Mouse (Mus musculus) embryonic fibroblast, embryonic 13.5 days (primary cell): ENCODE measurements around the gene F11r. TPM values are rescaled to one million over a fixed set of nuclear protein-coding genes. Genes with fewer than 3 reads are reported as not detected.
A peak's percentile ranks its signal among the peaks of the same experiment; 100 is the strongest.

ENCODE experiments used
- H3K27ac ChIP-seq: 2 replicates; pipeline ENCODE4 v1.5.1; 2012; ENCODE audit warnings: low read length, control low read depth, inconsistent platforms; ENCODE audit not compliant: insufficient read depth
- H3K4me1 ChIP-seq: 2 replicates; pipeline ENCODE4 v1.6.1; 2011; ENCODE audit warnings: low read length; ENCODE audit not compliant: control insufficient read depth, insufficient read depth
- H3K4me3 ChIP-seq: 2 replicates; pipeline ENCODE4 v1.5.1; 2011; ENCODE audit warnings: mild to moderate bottlenecking, control low read depth, low read length; ENCODE audit not compliant: insufficient read depth
- CTCF ChIP-seq: IDR thresholded peaks from 2 replicates; pipeline ENCODE4 v1.5.1; 2011; ENCODE audit warnings: mild to moderate bottlenecking, control low read depth, low read length, moderate library complexity, borderline replicate concordance; ENCODE audit not compliant: insufficient read depth
- POLR2A ChIP-seq: IDR thresholded peaks from 2 replicates; pipeline ENCODE4 v1.6.1; 2011; ENCODE audit warnings: low read depth, mild to moderate bottlenecking, control low read depth, low read length, moderate library complexity
- polyA plus RNA-seq: library from polyadenylated mRNA; stranded (reverse); fragments of >200 nt; gene quantifications from 2 replicates; pipeline ENCODE4 v1.2.4, GENCODE M21; 2011; ENCODE audit warnings: low read depth; ENCODE audit not compliant: missing spikeins, insufficient read length

Gene F11r
- polyA plus RNA-seq, result 7.4 and 9.4 TPM in 2 replicates

DNA sequence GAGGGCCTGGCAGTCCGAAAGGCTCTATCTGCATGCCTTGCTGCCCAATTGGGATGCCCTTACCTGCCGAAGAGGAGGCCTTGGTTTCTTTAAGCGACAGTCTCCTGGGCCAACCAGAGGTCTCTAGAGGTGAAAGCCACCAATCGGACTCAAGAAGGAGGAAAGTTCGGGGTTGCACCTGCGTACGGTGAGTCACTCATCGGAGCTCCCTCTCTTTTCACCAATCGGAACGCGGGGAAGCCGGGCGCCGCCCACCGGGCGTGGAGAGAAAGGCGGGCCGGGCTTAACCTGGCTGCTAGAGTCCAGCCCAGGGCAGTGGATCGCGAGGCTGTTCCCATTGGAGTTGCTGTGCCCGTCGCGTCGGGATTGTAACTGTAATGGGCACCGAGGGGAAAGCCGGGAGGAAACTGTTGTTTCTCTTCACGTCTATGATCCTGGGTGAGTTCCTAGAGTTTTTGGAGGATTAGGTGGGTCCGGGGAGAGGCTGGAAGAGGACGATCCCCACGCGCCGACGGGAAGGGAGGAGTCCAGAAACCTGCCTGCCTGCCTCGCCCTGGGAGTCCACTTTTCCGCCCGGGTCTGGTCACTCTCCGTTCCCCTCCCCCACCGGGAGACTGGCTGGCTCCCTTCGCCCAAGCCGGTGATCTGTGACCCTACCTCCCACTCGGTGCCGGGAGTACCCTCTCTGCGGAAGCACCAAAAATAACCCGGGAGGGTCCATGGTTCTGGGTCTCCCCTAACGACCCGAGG is at the start of gene F11r:
Gene F11r (plus strand): TSS at position 272 of the 750 bp plus-strand sequence.
- Histone ChIP-seq H3K4me3 (peak within 1 kb of the TSS; percentile 25), H3K27ac (no peak within 1 kb of the TSS), H3K4me1 (no peaks in the 10 kb centered on the region; the same call in 1 of the 2 replicates)
- TF ChIP-seq CTCF (no peak), POLR2A (peak; percentile 61)

DNA sequence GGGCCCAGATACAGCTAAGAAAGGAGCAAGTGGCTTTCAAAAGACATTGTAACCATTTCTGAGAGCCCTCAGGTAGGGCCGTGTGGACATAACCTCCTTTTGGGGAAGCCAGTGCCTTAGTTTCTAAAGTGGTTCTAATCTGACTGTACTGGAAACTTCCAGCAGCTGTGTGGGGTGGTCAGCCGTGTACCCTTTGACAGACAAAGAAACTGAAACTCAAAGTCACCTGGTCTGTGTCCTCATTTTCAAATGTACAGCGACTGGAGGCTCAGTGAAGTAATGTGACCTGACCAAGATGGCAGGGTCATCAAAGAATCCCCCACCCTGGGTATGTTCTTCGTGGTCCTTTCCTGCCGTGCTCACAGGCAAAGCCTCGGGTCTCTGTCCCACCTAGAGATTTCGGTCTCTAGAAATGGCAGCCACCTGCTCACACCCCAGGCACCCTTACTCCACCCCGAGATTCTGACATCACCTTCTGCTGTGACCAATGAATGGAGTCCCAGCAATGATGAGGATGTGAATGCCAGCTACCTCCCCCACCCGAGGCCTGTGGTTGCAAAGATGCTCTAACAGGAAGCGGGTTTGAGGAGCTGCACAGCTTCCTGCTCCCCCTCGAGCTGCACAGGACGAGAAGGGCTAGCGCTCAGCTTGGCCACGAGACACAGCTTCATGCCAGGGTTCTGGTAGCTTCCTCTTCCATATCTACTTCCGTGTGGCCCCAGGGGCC is 48.8 kb upstream of the F11r start, which contains the start of gene Arhgap30:
Gene Arhgap30 (plus strand): TSS at position 579 of the 727 bp plus-strand sequence.
- Histone ChIP-seq H3K4me1 (no peaks in the 10 kb centered on the region), H3K4me3 (no peak within 1 kb of the TSS), H3K27ac (no peak within 1 kb of the TSS)
- TF ChIP-seq POLR2A (no peak), CTCF (no peak)

DNA sequence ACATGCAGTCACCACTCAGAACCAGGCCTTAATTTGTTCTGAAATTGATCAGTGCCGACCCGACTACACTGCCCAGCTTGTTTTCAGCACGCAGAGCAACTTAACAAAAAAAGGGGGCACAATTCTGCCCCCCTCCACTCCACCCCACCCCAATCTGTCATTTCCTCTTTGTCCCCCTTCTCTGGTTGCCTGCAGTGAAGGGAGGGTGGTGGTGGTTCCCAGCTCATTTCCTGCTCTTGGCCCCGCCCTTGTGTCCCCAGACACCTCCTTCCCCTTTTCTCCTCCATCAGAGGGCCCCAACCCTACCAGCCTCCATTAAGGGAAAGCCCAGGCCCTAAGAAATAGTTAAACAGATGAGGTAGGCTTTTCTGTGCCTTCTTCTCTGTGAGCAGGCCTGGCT is 47.2 kb upstream of the F11r start:
- no peak overlapping the region for H3K4me3 ChIP-seq
- TF ChIP-seq CTCF, result no peak
- TF ChIP-seq POLR2A, result no peak
- H3K27ac ChIP-seq, result no peak overlapping the region
- H3K4me1 ChIP-seq, result no peaks in the 10 kb centered on the region

DNA sequence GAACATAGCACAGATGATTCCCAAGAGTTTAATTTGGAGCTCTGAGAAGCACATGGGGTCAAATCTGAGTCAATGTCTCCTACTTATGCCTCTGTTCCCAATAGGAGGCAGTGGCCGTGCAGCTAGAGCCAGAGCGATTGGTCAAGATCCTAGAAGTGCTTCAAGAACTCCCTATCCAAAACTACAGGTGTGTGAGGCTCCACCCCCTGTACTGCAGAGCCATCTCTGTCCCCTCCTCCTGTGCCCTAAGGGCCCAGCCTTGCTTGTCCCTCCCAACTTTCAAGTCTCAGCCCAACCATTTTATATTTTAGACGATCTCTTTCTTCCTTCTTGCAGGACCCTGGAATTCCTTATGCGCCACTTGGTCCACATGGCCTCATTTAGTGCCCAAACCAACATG is 35.5 kb upstream of the F11r start:
- no peaks in the 10 kb centered on the region for H3K4me1 ChIP-seq
- H3K27ac ChIP-seq, result no peak overlapping the region
- TF ChIP-seq CTCF (no peak), POLR2A (no peak)
- H3K4me3 ChIP-seq, result no peak overlapping the region

DNA sequence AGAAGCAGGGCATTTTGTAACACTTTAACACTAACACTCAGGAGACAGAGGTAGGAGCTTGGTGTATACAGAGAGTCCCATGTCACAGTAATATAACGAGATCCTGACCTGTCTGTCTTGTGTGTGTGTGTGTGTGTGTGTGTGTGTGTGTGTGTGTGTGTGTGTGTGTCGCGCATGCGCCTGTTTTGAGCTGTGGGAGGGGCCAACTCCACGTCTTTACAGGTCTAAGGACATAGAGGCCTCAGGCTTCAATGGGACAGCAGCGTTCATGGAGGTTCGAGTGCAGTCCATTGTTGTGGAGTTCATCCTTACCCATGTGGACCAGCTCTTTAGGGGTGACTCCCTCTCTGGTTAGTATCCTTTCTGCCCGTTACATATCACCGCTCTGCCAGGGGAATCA is 34.3 kb upstream of the F11r start:
- no peaks in the 10 kb centered on the region for H3K4me1 ChIP-seq
- no peak overlapping the region for H3K27ac ChIP-seq
- H3K4me3 ChIP-seq, result no peak overlapping the region
- no peak for TF ChIP-seq POLR2A
- TF ChIP-seq CTCF, result no peak

DNA sequence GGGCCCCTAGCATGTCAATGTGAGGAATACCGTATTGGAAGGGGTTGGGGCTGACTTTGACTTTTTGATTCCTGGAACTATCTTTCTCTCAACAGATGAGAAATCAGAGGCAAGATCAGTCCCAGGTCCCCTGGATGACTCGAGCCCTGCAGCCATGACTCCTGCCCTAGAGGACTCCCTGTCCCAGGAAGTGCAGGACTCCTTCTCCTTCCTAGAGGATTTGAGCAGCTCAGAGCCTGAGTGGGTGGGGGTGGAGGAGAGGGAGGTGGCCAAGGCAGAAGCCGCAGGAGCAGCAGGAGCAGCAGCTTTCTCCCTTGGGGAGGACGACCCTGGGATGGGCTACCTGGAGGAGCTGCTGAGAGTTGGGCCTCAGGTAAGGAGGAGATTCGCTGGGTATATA is 30.1 kb upstream of the F11r start:
- no peak for TF ChIP-seq CTCF
- no peak for TF ChIP-seq POLR2A
- no peaks in the 10 kb centered on the region for H3K4me1 ChIP-seq
- no peak overlapping the region for H3K27ac ChIP-seq
- no peak overlapping the region for H3K4me3 ChIP-seq

DNA sequence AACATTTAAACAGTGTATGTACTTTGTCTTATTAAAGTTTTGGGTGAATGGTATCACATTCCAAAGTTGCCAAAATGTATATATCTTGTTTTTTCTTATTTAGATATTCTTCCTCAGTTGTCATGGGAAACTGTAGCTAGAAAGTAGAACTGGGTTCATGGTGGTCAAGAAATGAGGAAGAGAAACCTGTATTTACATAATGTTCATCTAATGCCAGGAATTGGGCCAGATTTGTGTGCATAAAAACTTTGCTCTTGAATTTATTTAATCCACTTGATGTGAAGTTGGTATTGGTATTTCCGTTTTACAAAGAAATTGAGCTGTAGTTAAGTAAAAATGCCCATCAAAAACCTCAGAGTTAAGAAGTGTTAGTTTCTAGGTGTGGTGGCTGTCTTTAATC is 27.1 kb upstream of the F11r start:
- no peaks in the 10 kb centered on the region for H3K4me1 ChIP-seq
- no peak overlapping the region for H3K4me3 ChIP-seq
- no peak overlapping the region for H3K27ac ChIP-seq
- TF ChIP-seq CTCF (no peak), POLR2A (no peak)

DNA sequence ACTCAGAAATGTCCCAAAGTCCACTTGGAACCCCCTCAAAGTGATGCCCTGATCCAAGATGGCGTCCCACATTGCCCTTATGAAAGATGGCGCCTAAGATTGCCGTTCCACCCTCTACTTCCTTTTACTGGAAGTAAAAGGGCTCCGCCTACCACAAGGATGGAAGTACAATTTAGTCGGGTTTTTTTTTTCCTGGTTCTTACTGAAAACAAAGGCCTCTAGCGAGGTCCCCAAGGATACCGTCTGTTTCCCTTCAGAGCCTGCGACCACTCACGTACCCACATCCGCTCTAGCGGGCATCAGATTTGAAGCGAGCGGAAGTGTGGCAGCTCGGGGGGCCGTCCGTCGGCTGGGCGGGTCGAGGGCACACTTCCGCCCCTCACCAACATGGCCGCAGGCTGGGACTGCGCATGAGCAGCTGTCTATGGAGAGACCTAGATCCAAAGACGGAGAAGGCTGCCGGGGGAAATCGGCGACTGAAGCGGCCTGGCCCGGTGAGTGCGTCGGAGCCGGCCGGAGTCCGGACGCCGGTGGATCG is 26.3 kb upstream of the F11r start, which contains the start of gene Usf1:
Gene Usf1 (plus strand): TSS at position 367 of the 538 bp plus-strand sequence.
- no peaks in the 10 kb centered on the region for H3K4me1 ChIP-seq
- TF ChIP-seq POLR2A (peak; percentile 86), CTCF (no peak)
- peak within 1 kb of the TSS; percentile 87 for H3K4me3 ChIP-seq
- peak within 1 kb of the TSS; percentile 95 for H3K27ac ChIP-seq

DNA sequence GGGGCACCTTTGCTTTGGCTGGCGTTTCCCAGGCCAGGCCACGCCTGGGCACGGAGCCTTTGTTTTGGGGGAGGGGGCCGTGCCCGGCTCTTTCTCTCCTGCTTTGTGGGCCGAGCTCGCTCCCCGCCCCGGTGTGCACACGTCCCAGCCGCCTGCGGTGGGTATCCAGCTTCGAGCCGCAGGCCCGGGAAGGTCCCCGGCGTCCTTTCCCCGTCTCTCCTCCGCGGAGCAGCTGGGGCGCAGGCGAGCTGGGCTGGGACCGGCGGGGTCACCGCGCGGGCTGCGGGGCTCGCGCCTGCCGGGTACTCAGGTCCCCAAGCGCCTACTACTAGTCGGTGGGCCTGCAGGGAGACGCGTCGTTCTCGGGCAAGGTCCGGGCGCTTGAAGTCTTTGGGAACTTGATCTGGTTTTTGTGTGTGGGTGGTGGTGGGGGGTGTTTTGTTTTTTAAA is 25.8 kb upstream of the F11r start:
- Histone ChIP-seq H3K27ac (peak overlapping the region; percentile 50), H3K4me3 (peak overlapping the region; percentile 87)
- no peak for TF ChIP-seq CTCF
- no peak for TF ChIP-seq POLR2A

DNA sequence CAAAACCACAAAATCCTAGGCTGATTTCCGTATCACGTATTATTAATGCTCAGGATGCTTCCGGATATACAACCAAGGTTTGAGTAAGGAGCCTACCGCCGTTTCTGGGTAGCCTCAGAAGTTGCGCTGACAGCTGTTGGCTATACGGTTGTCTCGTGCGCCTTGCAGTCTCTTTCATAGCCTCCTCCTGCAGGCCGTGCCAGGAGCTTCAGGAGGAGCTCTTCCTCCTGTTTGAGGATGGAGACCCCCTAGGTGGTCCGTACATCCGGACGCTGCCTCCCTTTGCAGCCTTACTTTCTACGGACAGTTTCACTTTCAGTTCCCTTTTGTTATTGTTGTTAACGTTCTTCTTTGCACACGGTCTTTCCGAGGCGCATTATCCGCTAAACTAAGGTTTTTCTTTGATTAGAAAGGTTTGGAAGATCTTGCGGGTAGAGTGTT is 25.3 kb upstream of the F11r start:
- peak overlapping the region; percentile 87 for H3K4me3 ChIP-seq
- no peaks in the 10 kb centered on the region for H3K4me1 ChIP-seq
- TF ChIP-seq CTCF, result no peak
- TF ChIP-seq POLR2A, result 0 out of 2 replicates have a peak, but pooled peaks have one; percentile 25

More for the DNA sequence above, 25.8 kb upstream of the F11r start:
- H3K4me1 ChIP-seq, result no peaks in the 10 kb centered on the region

More for the DNA sequence above, 25.3 kb upstream of the F11r start:
- H3K27ac ChIP-seq, result peak overlapping the region; percentile 50
